Mouse (Mus musculus) brain, embryonic 18.5 days (tissue): ENCODE results near the gene Spns2.

Experiments used
- DNase-seq: peaks from one replicate; pipeline ENCODE4 v3.0.0-alpha.2; 2012; ENCODE audit warnings: low read depth, low spot score

Spns2 gene

GRCm38 (mm10) chr11:72411093-72411921 lies 78.4 kb downstream of the Spns2 start, which contains the start of gene Smtnl2:
Gene Smtnl2 (minus strand): TSS chr11:72411713.
- no peak for DNase-seq

- no peak for DNase-seq
Measured at GRCm38 (mm10) chr11:72410521-72411092, 79.1 kb downstream of the Spns2 start.

GRCm38 (mm10) chr11:72409649-72410385 lies 79.9 kb downstream of the Spns2 start:
- no peak for DNase-seq

GRCm38 (mm10) chr11:72408451-72409170 lies 81.1 kb downstream of the Spns2 start:
- DNase-seq: no peak

GRCm38 (mm10) chr11:72407574-72407973 lies 82.1 kb downstream of the Spns2 start:
- DNase-seq: no peak

GRCm38 (mm10) chr11:72407081-72407480 lies 82.6 kb downstream of the Spns2 start:
- DNase-seq: no peak

GRCm38 (mm10) chr11:72406079-72406675 lies 83.5 kb downstream of the Spns2 start:
- no peak for DNase-seq

- no peak for DNase-seq
Measured at GRCm38 (mm10) chr11:72405532-72405931, 84.2 kb downstream of the Spns2 start.

GRCm38 (mm10) chr11:72402969-72403368 lies 86.7 kb downstream of the Spns2 start:
- no peak for DNase-seq

- no peak for DNase-seq
Measured at GRCm38 (mm10) chr11:72402017-72402416, 87.7 kb downstream of the Spns2 start.
